Mouse (Mus musculus): ENCODE results near the gene Pomgnt1.

Pomgnt1 gene

GRCm38 (mm10) chr4:116123602-116124519 lies at the start of gene Pomgnt1, which contains the start of gene Rad54l:
TSS of gene Pomgnt1 (plus strand) at chr4:116123840.
TSS of gene Rad54l (minus strand) at chr4:116123690.
- DNase-seq: peak; percentile 63 to 73

DNA sequence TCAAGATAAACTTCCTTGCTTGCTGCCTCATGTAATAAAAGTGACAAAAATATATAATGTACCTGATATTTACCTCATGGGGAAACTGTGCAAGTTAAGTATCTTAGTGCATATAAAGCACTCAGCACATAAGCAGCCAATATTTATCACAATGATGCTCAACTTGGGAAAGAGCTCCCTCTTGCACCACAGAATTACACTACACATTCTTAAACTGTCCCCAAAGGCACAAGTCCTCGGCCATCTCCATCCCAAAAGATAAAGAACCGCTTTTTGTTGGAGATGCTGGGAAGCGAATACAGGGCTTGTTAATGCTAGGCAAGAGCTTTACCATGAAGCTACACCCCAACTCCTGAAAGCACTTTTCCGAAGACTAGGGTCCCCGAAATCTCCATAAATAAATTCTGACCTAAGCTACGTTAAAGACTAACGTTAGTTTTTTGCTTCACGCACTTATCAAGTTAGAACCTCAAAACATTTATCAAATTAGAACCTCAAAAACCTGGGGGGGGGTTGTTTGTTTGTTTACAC lies 49.4 kb upstream of the Pomgnt1 start:
- DNase-seq: no peak

DNA sequence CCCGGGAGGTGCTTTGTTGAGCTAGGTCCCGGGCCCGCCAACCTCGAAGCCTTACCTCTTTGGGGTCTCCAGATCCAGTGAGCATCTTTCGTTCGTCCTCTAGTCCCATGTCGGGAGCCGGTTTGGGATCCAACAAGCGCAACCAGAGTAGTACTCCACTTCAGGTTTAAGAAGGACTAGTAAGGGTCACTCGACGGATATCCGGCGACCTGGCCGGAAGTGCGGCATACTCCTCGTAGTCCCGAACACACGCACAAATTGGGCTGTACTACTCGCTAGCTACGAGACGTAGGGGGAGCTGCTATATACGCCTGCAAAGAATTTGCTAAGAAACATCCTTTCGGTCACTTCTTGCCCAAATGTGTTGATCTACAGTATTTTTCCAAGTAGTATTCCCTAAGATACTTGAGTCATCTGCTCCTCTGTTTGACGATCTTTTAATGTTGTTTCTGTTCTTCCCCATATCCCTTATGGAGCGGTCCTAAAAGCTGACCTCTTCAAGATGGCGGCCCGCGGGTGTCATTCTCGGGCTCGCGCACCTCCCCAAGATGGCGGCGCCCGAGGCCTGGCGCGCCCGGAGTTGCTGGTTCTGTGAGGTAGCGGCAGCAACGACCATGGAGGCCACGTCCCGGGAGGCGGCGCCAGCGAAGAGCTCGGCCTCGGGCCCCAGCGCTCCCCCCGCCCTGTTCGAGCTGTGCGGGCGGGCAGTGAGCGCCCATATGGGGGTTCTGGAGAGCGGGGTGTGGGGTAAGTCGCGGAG lies 48.6 kb upstream of the Pomgnt1 start, which contains the start of the genes Uqcrh and Lrrc41:
Uqcrh (minus strand) TSS at position 211 of the 760 bp plus-strand sequence.
Lrrc41 (plus strand) TSS at position 409 of the 760 bp plus-strand sequence.
- DNase-seq: peak; percentile 95 to 97

GRCm38 (mm10) chr4:116075631-116076368 lies 47.8 kb upstream of the Pomgnt1 start:
- peak; percentile 66 to 69 for DNase-seq

DNA sequence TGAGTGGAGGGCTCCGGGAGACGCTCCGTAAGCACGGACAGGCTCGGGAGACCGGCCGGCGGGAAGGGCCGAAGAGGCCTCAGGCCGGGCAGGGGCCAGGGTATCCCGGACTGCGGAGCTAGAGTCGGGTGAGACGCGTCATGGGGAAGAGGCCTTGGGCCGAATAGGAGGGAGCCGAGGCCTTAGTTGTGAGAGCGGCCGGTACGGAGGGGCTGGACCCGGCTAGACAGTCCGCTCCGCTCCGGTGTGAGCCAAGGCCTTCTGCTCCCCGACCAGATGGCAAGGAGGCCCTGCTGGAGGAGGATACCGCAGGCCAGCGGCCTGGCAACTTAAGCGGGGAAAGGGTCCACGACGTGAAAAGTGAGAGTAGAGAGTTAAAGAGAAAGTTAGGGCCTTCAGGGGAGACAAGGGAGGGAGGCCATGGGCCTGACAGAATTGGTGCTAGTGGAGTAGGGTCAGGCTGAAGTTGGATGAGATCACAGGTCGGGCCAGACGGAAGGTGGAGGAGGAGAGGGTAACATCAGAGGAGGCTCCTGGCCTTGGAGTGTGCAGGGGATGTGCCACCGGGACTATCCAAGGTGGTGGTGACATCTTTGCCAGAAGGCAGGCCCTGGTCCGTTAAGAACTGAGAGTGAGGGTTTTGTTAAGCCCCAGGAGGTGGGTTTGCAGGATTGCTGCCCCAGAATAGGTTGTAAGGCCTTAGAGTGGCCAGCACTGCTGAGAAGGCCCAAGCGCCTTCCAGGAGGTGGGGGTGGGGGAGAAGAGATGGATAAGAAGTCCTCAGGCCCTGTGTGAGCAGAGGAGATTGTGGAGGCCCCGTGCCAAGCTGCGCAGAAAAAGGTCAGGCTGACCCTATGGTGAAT lies 47.0 kb upstream of the Pomgnt1 start:
- DNase-seq: peak; percentile 51 to 52

DNA sequence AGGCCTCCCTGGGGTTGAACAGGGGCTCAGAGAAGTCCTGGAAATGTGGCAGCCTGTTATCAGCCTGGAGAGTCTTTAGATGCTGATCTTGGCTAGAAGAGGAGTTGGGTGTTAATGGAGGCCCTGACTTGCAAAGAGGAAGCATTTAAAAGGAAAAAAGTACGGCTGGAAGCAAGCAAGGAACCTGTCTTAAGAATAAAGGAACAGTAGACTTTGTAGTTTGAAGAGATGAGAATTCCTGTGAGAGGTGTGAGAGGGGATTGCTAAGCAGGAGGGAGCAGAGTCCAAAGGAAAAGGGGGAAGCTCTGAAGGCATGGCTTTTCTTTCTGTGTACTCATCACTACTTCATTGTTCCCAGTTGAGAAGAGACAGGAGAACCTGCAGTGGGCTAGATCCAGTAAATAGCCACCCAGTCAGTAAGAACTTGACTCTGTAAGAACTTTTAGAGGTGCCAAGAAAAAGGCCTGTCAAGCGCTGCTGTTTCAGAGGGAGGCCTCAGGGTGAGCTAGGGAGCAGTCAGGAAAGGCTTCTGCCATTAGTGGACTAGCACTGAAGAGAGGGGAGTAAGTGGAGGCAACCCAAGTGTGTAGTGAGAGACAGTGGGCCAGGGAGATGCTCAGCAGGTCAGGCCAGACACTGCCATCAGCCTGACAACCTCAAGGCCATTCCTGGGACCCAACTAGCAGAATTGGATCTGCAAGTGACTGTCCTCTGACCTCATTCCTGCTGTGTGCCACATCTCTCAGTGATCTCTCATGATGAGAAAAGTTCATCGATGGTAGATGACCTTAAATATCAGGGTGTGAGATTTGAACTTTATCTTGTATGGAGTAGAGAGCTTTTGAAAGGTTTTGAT lies 46.2 kb upstream of the Pomgnt1 start:
- DNase-seq: no peak

- DNase-seq: no peak
These were observed 35.0 kb upstream of the Pomgnt1 start for GRCm38 (mm10) chr4:116088510-116089249.

DNA sequence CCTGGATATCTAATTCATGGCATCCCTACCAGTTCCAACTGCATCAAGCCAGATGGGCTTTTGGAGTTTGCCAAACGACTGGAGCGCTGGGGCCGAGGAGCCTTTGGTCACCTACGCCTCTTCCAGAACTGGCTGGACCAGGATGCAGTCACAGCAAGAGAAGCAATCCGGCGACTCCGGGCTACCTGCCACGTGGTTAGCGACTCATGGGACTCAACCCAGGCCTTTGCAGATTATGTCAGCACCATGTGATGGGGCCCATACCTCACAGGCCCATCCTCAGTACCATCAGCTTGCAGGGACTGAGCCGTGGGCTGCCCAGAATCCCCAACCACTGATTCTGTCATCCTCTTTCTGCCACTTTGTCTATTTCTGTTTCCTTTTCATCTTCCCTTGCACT lies 27.3 kb upstream of the Pomgnt1 start:
- peak in 1 of 2 experiments; percentile 5 for DNase-seq

DNA sequence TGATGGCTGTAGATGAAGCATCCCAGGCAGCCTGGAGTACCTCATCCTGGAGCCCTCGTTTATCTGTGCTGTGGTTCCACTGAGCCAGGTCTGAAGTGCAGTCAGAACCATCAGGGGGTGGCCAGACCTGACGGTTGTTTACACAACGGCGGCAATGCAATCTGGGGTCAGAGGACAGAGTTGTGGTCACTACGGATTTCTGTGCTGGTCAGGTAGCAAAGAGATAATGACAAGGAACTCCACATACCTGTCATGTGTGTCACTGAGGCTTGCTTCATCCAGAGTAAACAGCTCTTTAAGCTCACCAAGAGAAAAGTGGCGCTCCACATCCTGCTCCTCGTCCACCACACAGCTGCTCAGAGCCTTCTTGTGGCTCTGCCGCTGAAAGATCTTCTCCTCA lies 26.4 kb upstream of the Pomgnt1 start:
- no peak for DNase-seq

DNA sequence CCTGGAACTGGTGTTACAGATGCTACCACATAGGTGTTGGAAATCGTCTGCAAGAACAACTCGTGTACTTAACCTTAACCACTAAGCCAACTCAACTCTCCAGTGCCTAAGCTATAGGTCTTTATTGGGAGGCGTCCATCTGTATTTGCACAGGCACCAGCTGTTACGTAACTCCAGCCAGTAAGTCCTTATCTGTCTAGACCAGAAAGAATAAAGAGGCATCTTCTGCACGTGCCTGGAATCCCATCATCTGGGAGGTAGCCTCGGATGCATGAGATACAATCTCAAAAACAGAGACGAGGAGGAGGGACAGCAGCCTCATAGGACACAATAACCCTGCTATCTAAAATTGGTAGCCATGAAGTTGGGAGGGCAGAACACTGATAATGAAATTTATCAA lies 22.7 kb upstream of the Pomgnt1 start:
- no peak for DNase-seq

DNA sequence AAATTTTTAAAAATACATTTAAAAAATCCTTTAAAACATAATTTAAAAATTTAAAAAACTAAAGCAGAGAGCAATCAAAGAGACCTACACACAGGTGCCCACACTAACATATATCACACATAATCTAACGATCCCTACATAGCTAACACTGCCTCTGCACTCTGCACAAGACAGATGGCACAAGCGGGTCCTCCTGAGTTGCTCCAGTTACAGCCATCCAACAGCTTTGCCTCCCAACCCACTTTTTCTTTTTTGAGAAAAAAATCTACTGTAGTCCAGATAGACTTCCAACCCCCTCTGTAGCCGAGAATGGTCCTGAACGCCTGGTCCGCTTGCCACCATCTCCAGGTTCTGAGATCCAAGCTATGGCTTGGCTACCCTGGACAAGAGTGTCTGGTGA lies 18.4 kb upstream of the Pomgnt1 start:
- no peak for DNase-seq

- no peak for DNase-seq
These were observed 12.9 kb upstream of the Pomgnt1 start for GRCm38 (mm10) chr4:116110695-116111094.

DNA sequence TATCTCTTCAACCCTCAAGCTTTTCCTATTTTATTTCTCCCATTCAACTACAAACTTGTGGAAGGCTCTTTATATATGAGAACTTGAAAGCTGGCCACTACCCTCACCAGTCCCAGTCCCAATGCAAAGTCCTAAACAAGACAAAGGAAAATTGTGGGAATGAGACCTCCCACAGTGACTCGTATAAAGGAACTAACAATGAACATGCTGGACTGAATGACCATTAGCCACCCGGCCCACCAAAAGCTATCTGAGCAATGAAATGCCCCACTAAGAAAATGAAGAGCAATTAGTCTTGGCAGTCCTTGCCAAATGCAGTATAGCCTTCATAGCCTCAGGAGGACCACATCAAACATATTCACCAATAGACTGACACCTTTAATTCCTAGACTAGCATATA lies 12.2 kb upstream of the Pomgnt1 start:
- no peak for DNase-seq

GRCm38 (mm10) chr4:116122762-116123161 lies 878 bp upstream of the Pomgnt1 start:
- DNase-seq: no peak

DNA sequence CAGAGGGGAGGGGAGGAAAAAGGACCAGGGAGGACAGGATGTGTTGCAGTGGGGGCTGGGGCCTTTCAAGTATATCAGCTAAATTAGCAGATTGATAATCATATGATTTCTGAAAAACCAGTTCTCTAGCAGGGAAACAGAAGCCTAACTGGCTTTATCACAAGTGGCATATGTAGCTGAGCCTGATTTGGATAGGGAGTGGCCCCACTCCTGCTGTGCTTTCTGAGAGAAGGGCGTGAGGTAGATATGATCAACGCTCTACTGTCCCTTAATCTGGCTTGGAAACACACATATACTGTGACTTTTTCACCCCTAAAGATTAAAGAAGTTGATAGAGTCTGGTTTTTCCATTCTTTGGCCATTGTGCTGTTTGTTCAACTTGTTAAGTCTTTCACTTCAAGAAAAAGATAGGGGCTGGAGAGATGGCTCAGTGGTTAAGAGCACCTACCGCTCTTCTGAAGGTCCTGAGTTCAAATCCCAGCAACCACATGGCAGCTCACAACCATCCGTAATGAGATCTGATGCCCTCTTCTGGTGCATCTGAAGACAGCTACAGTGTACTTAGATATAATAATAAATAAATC lies 2.3 kb downstream of the Pomgnt1 start:
- no peak for DNase-seq

GRCm38 (mm10) chr4:116127956-116128355 lies 4.3 kb downstream of the Pomgnt1 start:
- DNase-seq: no peak

DNA sequence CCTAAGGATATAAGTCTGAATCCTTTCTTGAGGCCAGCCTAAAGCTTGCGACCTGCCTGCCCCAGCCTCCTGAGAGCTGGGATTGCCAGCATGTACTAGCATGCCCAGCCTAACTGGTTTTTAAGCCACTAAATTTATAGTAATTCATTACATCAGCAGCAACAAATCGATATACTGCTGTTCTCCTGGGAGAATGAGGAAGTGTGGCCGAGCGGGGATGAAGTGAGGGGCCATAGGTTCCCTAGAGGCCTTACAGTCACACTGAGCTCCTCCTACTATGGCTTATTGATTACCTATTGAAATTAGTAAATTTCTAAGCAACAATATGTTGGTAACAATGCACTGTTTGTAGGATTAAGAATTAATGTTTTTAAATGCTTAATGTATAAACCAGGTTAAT lies 9.5 kb downstream of the Pomgnt1 start:
- DNase-seq: no peak

DNA sequence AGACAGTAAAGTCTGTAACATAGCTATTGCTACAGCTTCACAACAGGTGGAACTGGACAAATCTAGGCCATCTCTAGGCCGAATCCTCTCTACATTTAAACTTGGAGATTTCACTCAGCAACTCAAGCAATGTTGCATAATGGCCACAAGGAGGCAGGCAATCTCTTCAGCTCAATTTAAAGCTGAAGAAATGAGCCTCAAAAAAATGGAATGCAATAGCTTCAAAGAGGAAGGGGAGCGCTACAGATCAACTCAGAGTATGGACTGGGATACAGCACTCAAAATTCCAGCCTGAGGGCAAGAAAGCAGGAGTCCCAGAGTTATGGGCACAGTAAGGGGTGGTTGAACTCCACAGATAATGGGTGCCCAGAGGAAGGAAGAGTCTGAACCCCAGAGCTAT lies 11.3 kb downstream of the Pomgnt1 start:
- peak in 1 of 2 experiments; percentile 30 for DNase-seq

GRCm38 (mm10) chr4:116137421-116137996 lies 13.9 kb downstream of the Pomgnt1 start:
- no peak for DNase-seq

All from cerebellum, postnatal 36 days (tissue).